Mouse (Mus musculus) gastrocnemius, postnatal 14 days (tissue): ENCODE data around the gene Mgst3. TPM values are rescaled to one million over a fixed set of nuclear protein-coding genes. Genes with fewer than 3 reads are reported as not detected.

Source experiments
- DNase-seq: peaks from one replicate; pipeline ENCODE4 v3.0.0; 2021; ENCODE audit warnings: mixed read lengths
- intact Hi-C: fragments of 180-260 bp; cut with DNase I; formaldehyde crosslinking; loops from one replicate; pipeline ENCODE4 v1.15.1; 2025; ENCODE audit warnings: low total_unique reads
- total RNA-seq, 2 experiments: library from RNA; stranded (reverse); gene quantifications; 2 replicates each; pipeline ENCODE4 v1.2.3; 2021

Gene Mgst3
- total RNA-seq, 2 experiments from 2014 or later: 32.1 to 43.9 TPM

DNA sequence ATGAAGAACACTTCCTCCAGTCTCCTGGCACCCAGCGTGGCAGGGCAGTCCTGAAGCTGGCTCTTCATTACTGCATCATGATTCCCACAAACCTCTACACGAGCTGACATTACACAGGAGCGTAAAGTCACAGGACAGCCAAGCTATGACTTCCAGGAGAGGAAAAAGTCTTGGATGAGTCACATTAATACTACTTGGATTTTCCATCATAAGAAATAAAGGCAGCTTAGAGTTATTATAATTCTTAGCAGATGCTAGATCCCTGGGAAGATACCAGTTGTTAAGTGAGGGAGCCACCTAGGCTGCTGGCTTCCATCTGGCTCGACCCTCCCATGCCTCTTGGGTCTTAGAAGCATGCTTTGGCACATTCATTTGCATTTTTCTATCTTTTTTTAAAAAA is 3.3 kb downstream of the Mgst3 start:
- intact Hi-C loops: no loop called here
- DNase-seq: no peak

DNA sequence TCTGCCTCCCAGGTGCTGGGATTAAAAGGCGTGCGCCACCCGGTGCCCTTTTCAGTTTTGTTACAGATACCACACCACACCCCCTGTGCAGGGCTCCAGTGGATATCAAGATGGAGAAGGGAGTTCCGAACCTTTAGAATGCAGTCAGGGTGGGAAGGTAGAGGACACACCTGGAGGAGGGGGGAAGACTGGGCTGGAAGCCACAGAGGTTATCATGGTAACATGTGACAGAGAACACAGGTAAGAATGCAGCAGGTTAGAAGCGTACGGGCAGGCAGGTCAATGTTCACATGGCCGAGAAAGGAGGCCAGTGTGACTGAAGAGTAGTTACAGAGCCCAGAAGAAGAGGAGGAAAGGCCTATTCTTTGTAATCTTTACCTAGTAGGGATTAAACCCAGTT is 4.1 kb downstream of the Mgst3 start:
- intact Hi-C loops: no loop called here
- no peak for DNase-seq

DNA sequence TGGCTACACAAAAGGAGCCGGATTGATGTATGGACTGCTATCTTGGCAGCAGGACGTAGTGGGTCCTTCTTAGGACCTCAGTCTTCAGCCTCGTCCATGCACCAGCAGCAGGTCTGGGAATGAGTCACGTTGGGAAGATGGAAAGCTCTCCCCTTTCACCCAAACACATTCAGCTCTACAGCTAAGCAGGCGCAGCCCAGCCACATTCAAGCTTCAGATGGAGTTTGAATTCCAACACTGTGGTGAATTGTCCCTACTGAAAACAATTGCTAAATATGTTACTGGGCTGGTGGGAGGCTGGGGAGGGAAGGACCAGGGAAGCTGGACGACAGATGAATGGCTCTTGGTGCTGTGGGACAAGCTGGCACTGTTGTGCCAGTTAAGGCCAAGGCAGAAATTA is 5.1 kb downstream of the Mgst3 start:
- no peak for DNase-seq
- intact Hi-C loops: no loop called here

DNA sequence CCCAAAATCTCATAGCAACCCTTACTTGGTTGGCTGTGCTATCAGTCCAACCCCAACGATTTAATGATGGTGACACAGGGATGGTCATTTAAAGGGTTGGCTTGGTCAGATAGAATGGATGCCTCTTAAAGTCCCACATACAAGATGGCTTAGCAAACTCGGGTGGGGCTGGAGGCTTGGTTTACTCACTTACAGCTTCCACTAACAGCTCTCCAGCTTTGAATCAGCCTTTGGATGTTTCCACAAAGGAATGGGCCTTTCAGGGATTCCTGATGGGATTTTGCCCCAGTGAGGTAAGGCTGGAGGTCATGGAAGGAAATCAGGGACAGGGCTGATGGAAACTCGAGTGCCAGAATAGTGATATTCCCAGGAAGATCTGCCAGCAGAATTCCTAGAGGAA is 5.8 kb downstream of the Mgst3 start:
- intact Hi-C loops: no loop called here
- DNase-seq: no peak

DNA sequence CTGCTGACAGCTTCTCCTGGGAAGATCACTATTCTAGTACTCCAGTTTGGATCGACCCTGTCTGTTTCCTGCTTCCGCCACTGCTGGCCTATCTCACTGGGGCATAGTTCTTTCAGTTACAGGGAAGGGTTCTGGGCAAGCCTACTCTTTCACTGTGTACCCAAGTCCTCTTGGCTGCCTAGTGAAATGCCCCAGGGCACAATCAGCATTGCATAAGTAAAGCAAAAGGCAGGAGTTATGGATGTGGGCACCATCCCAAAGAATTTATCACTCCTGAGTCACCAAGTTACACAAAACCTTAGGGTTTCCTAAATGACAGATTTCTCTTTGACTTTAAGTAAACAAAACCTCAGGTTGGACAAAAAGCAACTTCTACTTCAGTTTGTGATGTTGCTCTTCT is 6.3 kb downstream of the Mgst3 start:
- no peak for DNase-seq
- intact Hi-C loops: no loop called here

DNA sequence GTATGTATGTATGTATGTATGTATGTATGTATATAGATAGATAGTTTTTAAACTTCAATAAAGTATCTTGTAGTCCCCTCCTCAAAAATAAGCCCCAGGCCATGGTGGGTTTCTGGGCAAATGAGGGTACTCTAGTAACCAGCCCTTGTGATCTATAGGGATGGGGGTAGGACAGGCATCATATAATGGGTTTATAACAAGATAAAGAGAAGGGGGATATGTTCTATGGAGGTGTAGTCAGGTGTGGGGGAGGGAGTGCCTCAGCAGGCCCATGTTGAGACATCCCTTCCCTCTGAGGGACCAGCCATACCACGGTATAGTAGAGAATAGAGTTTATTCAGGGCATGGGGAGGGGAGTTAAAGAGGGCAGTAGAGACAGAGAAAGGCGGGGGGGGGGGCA is 7.2 kb downstream of the Mgst3 start:
- DNase-seq: no peak

DNA sequence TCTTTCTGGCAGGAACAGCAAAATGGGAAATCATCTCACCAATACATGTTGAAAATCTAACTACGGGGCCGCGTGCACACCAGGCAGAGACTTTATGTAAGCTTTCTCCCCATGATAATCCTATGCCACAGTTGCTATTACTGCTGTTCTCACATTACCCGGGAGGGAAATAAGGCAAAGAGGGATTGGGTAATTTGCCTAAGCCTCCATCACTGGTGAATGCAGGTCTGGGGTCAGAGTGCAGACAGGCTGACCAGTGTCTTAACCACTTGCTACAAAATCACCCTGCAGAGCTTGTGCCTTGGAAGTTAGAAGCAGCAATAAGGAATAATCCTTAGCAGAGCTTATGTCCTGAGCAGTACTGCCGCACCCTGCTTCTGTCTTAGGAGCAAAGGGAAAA is 8.0 kb downstream of the Mgst3 start:
- intact Hi-C loops: no loop called here
- no peak for DNase-seq

More for the DNA sequence above, 7.2 kb downstream of the Mgst3 start:
- intact Hi-C loops: no loop called here

DNA sequence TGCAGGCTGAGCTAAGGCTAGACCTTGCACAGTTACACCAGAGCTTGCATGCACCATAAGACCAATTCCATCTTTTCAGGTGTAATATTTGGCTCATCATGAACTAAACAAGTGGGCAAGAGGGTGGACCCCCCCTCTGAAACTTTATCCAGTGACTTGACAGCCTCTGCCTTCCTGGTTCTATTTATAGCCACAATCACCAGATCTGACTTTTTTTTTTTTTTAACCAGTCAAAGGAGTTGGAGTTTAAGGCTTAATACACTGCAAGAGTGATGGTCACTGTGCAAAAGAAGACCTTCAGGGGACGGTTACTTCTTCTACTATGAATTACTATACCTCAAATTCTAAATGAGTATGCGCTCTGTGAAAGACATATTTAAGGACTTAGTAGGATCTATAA is 8.4 kb downstream of the Mgst3 start:
- intact Hi-C loops: no loop called here
- no peak for DNase-seq

DNA sequence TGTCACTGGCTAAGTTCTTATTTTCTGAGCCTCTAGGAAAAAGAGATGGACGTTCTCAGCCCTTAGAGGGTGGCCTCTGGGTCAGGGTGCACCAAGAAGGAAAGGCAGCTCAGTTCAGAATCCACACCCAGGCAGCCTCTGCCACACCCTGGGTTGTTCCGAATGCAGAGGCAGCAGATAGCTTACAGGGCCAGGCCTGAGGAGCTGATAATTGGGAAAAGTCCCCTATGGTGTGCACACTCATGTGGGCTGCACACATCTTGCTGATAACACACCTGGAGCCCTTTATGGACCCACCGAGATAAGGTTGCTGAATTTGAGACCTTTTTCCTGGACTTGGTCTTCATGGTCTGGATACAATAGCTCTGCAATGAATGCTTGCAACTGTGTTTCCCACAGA is 9.5 kb downstream of the Mgst3 start:
- intact Hi-C loops: no loop called here
- no peak for DNase-seq

DNA sequence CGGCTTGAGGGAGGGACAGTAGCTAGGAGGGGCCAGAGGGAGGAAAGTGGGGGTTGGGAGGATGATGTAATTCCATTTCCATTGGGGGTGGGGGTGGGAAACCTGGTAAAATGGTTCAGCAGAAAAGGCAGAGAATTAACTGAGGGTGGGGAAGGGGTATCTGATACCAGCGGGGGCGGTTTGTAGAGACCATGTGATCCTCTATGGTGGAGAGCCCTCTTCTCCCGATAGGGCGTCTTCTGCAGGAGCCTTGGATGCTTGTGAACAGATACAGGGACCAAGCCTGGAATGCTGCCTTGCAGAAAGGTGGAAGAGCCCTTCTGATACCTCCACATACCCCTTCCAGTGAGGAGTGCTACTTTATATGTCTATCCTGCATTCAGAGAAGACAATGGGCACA is 10.5 kb downstream of the Mgst3 start:
- intact Hi-C loops: no loop called here

DNA sequence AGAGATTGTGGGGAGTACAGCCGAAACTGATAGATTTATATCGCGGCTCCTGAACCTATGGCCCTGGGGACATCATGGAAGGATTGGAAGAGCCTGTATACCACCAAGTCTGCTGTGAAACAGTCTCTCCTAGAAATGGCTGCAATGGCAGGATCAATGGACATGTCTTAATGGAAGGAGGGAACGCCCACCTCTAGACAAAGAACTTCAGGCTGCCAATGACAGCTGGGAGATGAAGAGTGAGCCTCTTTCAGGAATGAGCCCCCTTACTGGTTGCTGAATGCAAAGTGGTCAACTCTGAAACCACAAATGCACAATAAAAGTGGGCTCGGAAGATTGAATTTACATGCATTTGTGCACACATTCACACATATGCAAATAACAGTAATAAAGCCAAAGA is 10.9 kb downstream of the Mgst3 start:
- DNase-seq: no peak
- intact Hi-C loops: no loop called here

More for the DNA sequence above, 10.5 kb downstream of the Mgst3 start:
- DNase-seq: no peak

DNA sequence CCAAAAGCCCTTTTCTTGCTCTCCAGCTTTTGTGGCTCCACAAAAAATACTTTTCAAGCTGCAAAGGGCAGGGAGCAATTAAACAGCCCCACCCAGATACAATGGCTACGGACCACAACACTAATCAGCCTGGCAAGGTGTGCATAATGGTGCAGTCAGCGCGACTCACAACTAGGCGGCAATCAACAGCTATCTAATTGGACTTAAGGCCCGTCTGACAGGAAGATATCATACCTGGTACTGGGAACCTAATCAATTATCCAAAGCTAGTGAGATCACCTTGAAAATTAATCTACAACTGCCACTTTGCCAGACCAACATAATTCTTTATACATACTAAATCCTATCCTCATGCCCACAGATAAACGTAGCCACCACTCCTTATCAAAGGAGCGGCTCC is 11.3 kb downstream of the Mgst3 start:
- no peak for DNase-seq
- intact Hi-C loops: no loop called here

DNA sequence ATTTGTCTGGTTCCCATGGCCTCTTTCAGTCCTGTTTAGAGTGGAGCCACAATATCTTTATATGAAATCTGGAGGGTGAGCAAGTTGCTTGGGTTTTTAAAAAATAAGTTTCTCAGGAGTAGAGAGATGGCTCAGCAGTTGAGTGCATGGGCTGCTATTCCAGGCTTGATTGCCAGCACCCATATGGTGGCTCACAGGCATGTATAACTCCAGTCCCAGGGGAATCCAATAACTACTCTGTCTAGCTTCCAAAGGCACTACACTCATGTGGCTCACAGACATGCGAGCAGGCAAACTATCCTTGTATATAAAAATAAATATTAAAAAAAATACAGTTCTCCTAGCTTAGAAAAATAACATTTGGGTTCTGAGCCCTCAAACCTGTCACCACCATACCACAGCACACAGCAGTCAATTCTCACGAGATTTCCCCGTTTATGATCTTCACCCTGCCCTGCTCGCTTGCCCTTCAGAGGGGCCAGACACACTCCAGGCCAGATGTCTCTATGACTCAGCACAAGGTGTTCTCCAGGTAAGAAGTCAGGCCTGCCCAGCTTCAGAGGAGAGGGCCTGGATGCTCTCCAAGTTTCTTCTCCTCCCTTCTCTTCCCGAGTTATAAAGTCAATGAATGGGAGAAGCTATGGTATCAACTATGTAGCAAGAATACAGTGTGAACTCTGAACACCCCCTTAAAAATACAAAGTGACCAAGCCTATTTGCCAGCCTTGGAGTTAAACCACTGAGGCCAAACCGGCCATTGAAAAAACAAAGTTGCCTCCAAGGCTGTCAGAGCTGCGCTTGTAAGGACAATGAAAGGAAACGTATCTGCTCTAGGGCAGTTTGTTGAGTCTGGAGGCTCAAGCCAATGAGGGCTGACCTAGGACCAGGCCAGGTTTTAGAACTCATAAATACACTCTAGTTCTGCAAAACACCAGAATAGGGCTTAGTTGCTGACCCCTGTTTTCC is 12.3 kb downstream of the Mgst3 start:
- intact Hi-C loops: no loop called here
- DNase-seq: no peak

DNA sequence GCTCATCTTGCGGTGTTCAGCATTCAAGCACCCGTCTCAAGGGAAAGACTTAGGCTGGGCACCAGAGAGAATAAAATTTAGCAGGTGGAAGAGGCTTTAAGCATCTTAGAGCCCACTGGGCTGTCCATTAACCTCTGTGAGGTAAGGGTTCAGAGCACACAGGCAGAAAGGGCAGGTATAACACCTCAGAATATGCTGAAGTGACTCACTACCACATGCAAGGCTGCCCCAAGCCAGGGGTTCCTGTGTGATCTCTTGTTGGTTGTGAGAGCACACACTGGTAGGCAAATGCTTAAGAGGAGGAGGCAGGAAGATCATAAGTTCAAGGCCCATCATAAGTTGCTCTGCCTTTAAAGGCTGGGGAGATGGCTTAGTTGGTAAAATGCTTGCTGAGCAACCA is 13.4 kb downstream of the Mgst3 start:
- no peak for DNase-seq
- intact Hi-C loops: no loop called here

DNA sequence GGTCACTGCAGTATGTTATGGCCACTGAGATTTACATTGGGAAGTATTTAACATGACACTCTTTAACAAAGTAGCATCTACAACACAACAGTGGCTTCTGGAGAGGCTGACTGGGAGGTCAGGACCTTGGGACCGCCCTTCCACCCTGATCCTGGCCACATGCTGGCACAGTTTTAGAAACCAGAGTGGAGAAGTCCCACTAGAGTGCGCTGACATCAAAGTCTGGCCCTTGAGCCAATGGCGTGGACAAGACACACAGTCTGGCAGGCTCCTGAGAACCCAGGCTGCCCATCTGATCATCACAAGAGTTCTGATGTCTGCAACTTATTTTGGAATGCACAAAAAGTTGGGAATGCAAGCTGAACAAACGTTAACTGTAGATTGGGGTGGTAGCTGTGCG is 13.9 kb downstream of the Mgst3 start:
- intact Hi-C loops: no loop called here
- DNase-seq: no peak

DNA sequence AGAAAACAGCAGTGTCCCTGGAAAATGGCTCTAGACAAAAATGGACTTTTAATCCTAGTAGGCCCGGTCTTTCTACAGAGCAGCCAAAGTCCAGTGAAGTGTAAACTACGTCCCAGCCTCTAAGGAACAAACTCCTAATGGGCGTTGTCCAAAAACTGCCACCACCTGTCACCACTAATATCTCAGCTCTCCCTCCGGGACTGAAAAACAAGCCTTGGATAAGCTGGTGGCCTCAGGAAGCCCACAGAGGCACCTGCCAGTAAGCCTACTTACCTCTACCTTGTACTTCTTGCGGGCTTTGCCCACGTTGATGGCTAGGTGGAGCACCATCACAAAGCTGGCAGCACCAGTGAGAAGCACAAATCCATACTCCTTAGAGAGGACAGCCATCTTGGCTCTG is 15.6 kb downstream of the Mgst3 start:
- intact Hi-C loops: no loop called here
- no peak for DNase-seq

DNA sequence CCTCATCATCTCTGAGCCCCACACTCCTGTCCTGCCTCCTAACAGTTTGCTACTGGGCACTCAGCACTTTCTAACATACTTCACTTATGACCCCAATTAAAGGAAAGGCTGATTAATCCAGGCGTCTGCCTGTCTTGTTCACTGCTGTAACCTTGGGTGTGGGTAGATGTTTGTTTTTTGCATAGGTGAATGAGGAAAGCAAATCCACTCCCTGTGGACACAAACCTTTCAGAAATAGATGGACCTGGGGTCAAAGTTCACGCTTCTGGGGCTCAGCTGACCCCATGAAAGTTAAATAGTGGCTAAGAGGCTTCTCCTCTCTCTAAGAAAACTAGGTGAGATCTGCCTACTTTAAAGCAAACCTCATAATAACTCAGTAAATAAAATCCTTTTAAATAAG is 18.7 kb downstream of the Mgst3 start:
- intact Hi-C loops: no loop called here
- no peak for DNase-seq

DNA sequence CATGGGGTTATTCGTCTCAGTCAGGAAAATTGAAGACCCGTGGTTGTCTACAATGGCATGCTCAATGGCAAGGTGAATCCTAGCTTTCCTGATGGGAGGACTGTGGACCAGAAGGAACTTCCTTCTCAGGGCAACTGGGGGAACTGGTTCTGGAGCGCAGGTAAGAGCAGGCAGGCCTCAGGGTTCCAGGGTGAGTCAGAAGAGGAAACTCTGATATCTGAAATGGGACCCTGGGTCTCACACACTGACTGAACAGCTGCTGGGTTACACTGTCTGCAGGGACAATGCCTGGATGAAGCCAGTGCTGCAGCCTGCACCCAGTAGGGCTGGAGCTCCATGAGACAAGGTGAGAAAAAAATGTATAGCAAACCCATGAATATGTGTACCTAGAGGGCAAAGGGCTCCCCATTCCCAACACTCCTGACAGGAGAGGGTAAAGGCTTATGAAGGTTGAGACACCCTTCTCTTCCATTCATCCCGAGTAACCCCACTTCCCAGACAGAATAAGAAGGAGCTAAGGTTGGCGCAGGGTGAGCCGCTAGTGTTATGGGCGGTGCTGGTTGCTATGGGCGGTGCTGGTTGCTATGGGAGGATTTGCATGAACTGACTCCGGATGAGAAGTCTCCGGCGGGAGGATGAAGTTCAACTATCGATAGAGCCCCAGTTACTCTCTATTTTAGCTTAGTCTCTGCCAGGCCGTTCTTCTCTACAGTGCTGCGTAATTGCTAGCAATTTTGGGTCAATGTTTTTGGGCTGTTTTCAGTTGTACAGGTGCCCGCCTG is 19.4 kb downstream of the Mgst3 start:
- intact Hi-C loops: no loop called here
- no peak for DNase-seq

DNA sequence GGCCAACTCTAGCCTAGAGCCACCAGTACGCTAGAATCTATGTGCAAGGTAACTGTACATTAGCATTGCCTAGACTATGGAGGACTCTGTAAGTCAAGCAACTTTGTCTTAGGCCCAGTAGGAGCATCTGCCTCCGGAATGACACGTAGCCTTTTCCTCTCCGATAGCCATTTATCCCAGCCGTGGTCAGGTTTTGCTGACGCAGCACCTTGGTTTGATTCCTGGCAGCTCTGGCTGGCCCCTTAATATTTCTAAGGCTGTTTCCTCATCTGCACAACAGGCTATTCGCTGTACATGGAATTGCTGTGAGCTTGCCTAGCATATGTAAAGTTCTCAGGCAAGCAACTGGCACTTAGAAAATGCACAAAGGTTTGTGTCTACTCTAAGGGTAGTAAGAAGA is 20.9 kb downstream of the Mgst3 start:
- DNase-seq: no peak
- intact Hi-C loops: no loop called here

DNA sequence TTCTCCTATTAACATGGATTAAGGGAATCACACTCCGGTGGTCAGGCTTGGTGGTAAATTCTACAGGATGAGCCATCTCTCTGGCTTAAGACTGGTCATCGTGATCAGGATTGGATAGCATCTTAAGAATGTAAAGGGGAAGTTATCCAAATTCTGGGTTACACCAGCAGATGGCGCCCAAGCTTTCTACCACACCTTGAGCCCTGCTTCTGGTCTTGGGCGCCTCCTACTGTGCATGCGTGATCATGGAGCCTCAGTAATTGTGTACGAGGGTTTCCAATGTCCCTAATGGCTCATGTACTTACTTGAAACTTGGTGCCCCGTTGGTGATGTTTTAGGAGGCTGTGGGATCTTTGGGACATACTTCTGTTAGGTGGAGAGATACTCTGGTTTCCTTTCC is 23.7 kb downstream of the Mgst3 start:
- DNase-seq: peak; percentile 83
- intact Hi-C loops: no loop called here

DNA sequence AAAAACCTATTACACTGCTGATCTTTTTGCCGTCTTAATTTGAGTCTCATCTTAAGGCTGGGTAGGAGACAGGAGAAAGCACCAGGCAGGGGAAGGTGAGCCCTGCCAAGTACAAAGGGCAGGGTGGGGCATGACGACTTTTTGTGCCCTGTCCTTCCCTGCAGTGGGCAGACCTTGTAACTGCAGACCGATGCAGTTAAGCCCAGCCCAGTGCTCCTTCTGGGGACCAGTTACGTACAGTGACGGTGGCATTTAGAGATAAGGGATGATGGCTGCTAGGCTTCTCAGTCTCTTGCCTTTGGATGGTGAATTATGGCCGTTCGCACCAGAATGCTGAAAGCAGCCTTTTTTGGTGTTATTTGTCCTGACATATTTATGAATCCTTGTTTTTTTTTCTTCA is 25.1 kb downstream of the Mgst3 start:
- DNase-seq: no peak
- intact Hi-C loops: no loop called here
